In the genomic region with DNA sequence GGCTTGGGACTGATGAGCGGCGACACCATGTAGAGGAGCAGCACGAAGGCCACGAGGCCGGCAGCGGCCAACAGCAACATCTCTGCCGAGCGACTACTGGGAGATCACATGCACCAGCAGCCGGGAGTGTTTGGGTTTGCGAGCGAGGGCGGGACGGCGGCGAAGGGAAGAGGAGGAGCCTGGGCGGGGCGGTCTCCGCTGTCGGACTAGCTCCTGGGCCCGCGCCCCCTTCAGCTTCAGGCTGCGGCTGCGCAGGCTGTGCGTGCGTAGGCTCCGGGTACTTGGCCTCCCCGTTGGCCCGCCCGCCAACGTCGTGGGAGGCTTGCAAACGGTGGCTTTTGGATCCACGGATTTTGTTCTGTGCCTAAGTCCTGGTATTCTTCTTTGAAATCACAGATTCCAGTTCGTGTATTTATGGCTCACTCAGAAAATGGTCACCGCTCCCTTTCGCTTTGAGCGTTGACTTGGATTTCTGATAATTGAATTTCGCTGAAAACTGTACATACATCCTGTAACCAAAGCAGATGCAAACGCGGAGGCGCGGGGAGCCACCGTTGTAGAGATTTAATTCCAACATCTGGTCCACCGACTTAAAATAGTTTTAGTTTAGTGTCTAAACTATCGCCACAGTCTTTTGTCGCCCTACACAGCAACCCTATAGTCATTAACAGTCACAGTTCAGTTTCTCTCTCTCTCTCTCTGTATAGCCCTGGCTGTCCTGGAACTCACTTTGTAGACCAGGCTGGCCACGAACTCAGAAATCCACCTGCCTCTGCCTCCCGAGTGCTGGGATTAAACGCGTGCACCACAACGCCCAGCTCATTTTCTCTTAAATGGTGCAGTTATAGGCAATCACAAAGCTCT, we compare ENCODE assay signal across 8 mouse cellular contexts. TPM values are rescaled to one million over a fixed set of nuclear protein-coding genes. Genes with fewer than 3 reads are reported as not detected.
DNase-seq lines count a peak whose midpoint lies in the region; ATAC-seq and TF ChIP-seq lines count a peak whose summit lies in the region.

A gene (minus strand): TSS at position 156 of the 864 bp plus-strand sequence.

- peak within 1 kb of the TSS; percentile 90 for H3K27ac ChIP-seq in heart, embryonic 12.5 days (ENCODE audit: poor library complexity, severe bottlenecking)
- peak within 1 kb of the TSS; percentile 94 for H3K27ac ChIP-seq in kidney, postnatal 0 days
- H3K27ac ChIP-seq in liver, embryonic 11.5 days (ENCODE audit: low read depth, low read length): peak within 1 kb of the TSS; percentile 77
- H3K27ac ChIP-seq in stomach, embryonic 14.5 days (ENCODE audit: low read length): peak within 1 kb of the TSS; percentile 83

- peak; percentile 98 for ATAC-seq in erythroid progenitor cell, adult 5-6 weeks (replicated peaks; ENCODE audit: low FRiP score, poor library complexity, severe bottlenecking)
- ATAC-seq in heart, embryonic 12.5 days (ENCODE audit: insufficient number of reproducible peaks, low FRiP score): peak; percentile 98
- ATAC-seq in kidney, postnatal 0 days (replicated peaks; ENCODE audit: low FRiP score, low read depth): peak; percentile 99
- peak; percentile 98 for ATAC-seq in liver, embryonic 11.5 days (replicated peaks; ENCODE audit: low FRiP score)
- ATAC-seq in stomach, embryonic 14.5 days (ENCODE audit: insufficient number of reproducible peaks, insufficient read depth, low FRiP score, low read depth): peak; percentile 98

- H3K4me3 ChIP-seq in heart, embryonic 12.5 days: peak within 1 kb of the TSS; percentile 66
- peak within 1 kb of the TSS; percentile 69 for H3K4me3 ChIP-seq in kidney, postnatal 0 days (replicated peaks; ENCODE audit: low read depth, low read length)
- peak within 1 kb of the TSS; percentile 78 for H3K4me3 ChIP-seq in liver, embryonic 11.5 days (ENCODE audit: low read depth, low read length)
- peak within 1 kb of the TSS; percentile 75 for H3K4me3 ChIP-seq in stomach, embryonic 14.5 days (ENCODE audit: low read depth, low read length)

- peak within 1 kb of the TSS; percentile 81 for H3K9ac ChIP-seq in heart, embryonic 12.5 days
- H3K9ac ChIP-seq in kidney, postnatal 0 days (ENCODE audit: low read depth, low read length): peak within 1 kb of the TSS; percentile 74
- peak within 1 kb of the TSS; percentile 78 for H3K9ac ChIP-seq in liver, embryonic 11.5 days (ENCODE audit: low read depth, low read length)
- H3K9ac ChIP-seq in stomach, embryonic 14.5 days (replicated peaks; ENCODE audit: low read depth, low read length): peak within 1 kb of the TSS; percentile 63

- peaks cover 7% of the 10 kb centered on the region; the same call in 1 of the 2 replicates for H3K36me3 ChIP-seq in heart, embryonic 12.5 days
- H3K36me3 ChIP-seq in kidney, postnatal 0 days (ENCODE audit: insufficient read depth, low read length): peaks cover 10% of the 10 kb centered on the region
- peaks cover 3% of the 10 kb centered on the region; the same call in 1 of the 2 replicates for H3K36me3 ChIP-seq in liver, embryonic 11.5 days (ENCODE audit: control insufficient read depth, insufficient read depth, low read length)
- no peaks in the 10 kb centered on the region for H3K36me3 ChIP-seq in stomach, embryonic 14.5 days (ENCODE audit: control insufficient read depth, insufficient read depth, low read length)

- whole genome bisulfite sequencing in heart, embryonic 12.5 days: 2% methylated on average over 51 of the region's 51 CpGs
- 2% methylated on average over 47 of the region's 51 CpGs for WGBS in kidney, postnatal 0 days
- WGBS in liver, embryonic 11.5 days: 3% methylated on average over 49 of the region's 51 CpGs
- 3% methylated on average over 40 of the region's 51 CpGs for WGBS in stomach, embryonic 14.5 days

- H3K9me3 ChIP-seq in heart, embryonic 12.5 days (replicated peaks): no peaks in the 10 kb centered on the region
- H3K9me3 ChIP-seq in kidney, postnatal 0 days (replicated peaks; ENCODE audit: low read length): no peaks in the 10 kb centered on the region
- H3K9me3 ChIP-seq in liver, embryonic 11.5 days (ENCODE audit: control insufficient read depth, low read length): no peaks in the 10 kb centered on the region
- no peaks in the 10 kb centered on the region for H3K9me3 ChIP-seq in stomach, embryonic 14.5 days (ENCODE audit: control insufficient read depth, low read depth, low read length)

- DNase-seq in CD4-positive helper T cell, adult 2 months (ENCODE audit: low read depth, low spot score): peak; percentile 97
- peak; percentile 96 for DNase-seq in brain, embryonic 18.5 days (ENCODE audit: low read depth, low spot score)
- peak; percentile 99 for DNase-seq in kidney, postnatal 0 days (ENCODE audit: low spot score)
- DNase-seq in liver, embryonic 11.5 days (ENCODE audit: low spot score): peak; percentile 95
- peak; percentile 97 for DNase-seq in naive thymus-derived CD4-positive, alpha-beta T cell, adult 2 months (ENCODE audit: low read depth)

- peak within 1 kb of the TSS; percentile 96 for H3K4me2 ChIP-seq in heart, embryonic 12.5 days
- H3K4me2 ChIP-seq in kidney, postnatal 0 days (ENCODE audit: low read length): peak within 1 kb of the TSS; percentile 99
- peak within 1 kb of the TSS; percentile 99 for H3K4me2 ChIP-seq in liver, embryonic 11.5 days
- H3K4me2 ChIP-seq in stomach, embryonic 14.5 days (replicated peaks; ENCODE audit: low read depth, low read length): peak within 1 kb of the TSS; percentile 76

- no peaks in the 10 kb centered on the region for H3K27me3 ChIP-seq in heart, embryonic 12.5 days (replicated peaks)
- no peaks in the 10 kb centered on the region for H3K27me3 ChIP-seq in kidney, postnatal 0 days (ENCODE audit: insufficient read depth, low read length)
- H3K27me3 ChIP-seq in liver, embryonic 11.5 days (replicated peaks; ENCODE audit: control insufficient read depth, insufficient read depth, low read length): no peaks in the 10 kb centered on the region
- no peaks in the 10 kb centered on the region for H3K27me3 ChIP-seq in stomach, embryonic 14.5 days (ENCODE audit: control insufficient read depth, insufficient read depth, low read length)

- peak; percentile 40; the same call in 1 of the 2 replicates for TF ChIP-seq CTCF in kidney, postnatal 0 days (IDR thresholded peaks at IDR 0.05; ENCODE audit: low read depth)

- H3K4me1 ChIP-seq in heart, embryonic 12.5 days (replicated peaks): peaks cover 11% of the 10 kb centered on the region
- H3K4me1 ChIP-seq in kidney, postnatal 0 days (replicated peaks; ENCODE audit: insufficient read depth, low read length): peaks cover 16% of the 10 kb centered on the region
- peaks cover 13% of the 10 kb centered on the region for H3K4me1 ChIP-seq in liver, embryonic 11.5 days (replicated peaks; ENCODE audit: control insufficient read depth, insufficient read depth, low read length)
- peaks cover 14% of the 10 kb centered on the region for H3K4me1 ChIP-seq in stomach, embryonic 14.5 days (ENCODE audit: control insufficient read depth, insufficient read depth, low read length)

RNA-seq across cellular contexts. Expression of the gene that starts here (rescaled TPM):
- 1.4 and 4.2 TPM in 2 replicates for total RNA-seq in erythroid progenitor cell, adult 5-6 weeks (2015; ENCODE audit: low replicate concordance)
- 5.6 and 12.9 TPM in 2 replicates for total RNA-seq in erythroid progenitor cell, adult 5-6 weeks (2017; ENCODE audit: low replicate concordance)
- polyA plus RNA-seq in heart, embryonic 12.5 days (2016; fragmentation: Nextera tagmentation; extraction: Ambion mirVana): 9.0 and 9.5 TPM in 2 replicates
- polyA plus RNA-seq in kidney, postnatal 0 days (2015; fragmentation: Nextera tagmentation; extraction: Ambion mirVana): 13.1 and 13.2 TPM in 2 replicates
- 8.1 and 9.6 TPM in 2 replicates for polyA plus RNA-seq in liver, embryonic 11.5 days (2014; fragmentation: Nextera tagmentation; extraction: Ambion mirVana)
- polyA plus RNA-seq in stomach, embryonic 14.5 days (2014; fragmentation: Nextera tagmentation; extraction: Ambion mirVana): 18.4 and 19.2 TPM in 2 replicates

Comparison
In these comparisons a context has a peak if more than half of its experiments do, and no peak if none do; other contexts are left out.
1. Peak in every context shown above with its lines: DNase-seq, ATAC-seq, H3K4me3 ChIP-seq and H3K27ac ChIP-seq.